Mouse (Mus musculus) left cerebral cortex, adult 11 months (tissue): ENCODE measurements at regions not wholly inside any gene's neighbourhood (a gene's known extent, or its start where the extent isn't known, plus 50 kb on each side); places are given as distances from the start of the nearest gene placed in this dataset.
"Not testable (repeated sequence)": the region's sequence is repeated elsewhere in the genome, so short reads cannot be mapped to it uniquely, and the experiment has no call there.

Experiments used
- DNase-seq: peaks from one replicate; pipeline ENCODE4 v3.0.0; 2022; ENCODE audit warnings: low spot score

- DNase-seq, result no peak
Measured at GRCm38 (mm10) chr1:47299311-47299710, 406.7 kb upstream of the Slc39a10 start.

GRCm38 (mm10) chr1:47285639-47286038 lies 393.0 kb upstream of the Slc39a10 start:
- DNase-seq, result no peak

- DNase-seq, result no peak
Measured at GRCm38 (mm10) chr1:47278321-47279020, 385.8 kb upstream of the Slc39a10 start.

GRCm38 (mm10) chr1:47277839-47278238 lies 385.2 kb upstream of the Slc39a10 start:
- DNase-seq, result peak; percentile 57

- DNase-seq, result no peak
Measured at GRCm38 (mm10) chr1:47272131-47272530, 379.5 kb upstream of the Slc39a10 start.

- DNase-seq, result no peak
Measured at GRCm38 (mm10) chr1:47263611-47264010, 371.0 kb upstream of the Slc39a10 start.

GRCm38 (mm10) chr1:47261505-47262130 lies 369.0 kb upstream of the Slc39a10 start:
- DNase-seq, result no peak

GRCm38 (mm10) chr1:47250706-47251105 lies 358.1 kb upstream of the Slc39a10 start:
- DNase-seq, result not testable (repeated sequence)

- DNase-seq, result no peak
Measured at GRCm38 (mm10) chr1:47217088-47217487, 324.4 kb upstream of the Slc39a10 start.

GRCm38 (mm10) chr1:47216419-47217002 lies 323.9 kb upstream of the Slc39a10 start:
- DNase-seq, result no peak

- DNase-seq, result no peak
Measured at GRCm38 (mm10) chr1:47213476-47213875, 320.8 kb upstream of the Slc39a10 start.

- peak; percentile 59 for DNase-seq
Measured at GRCm38 (mm10) chr1:47193001-47193400, 300.3 kb upstream of the Slc39a10 start.

- no peak for DNase-seq
Measured at GRCm38 (mm10) chr1:47164417-47164816, 271.8 kb upstream of the Slc39a10 start.

GRCm38 (mm10) chr1:47163808-47164410 lies 271.3 kb upstream of the Slc39a10 start:
- DNase-seq, result no peak

GRCm38 (mm10) chr1:47130031-47130430 lies 237.4 kb upstream of the Slc39a10 start:
- not testable (repeated sequence) for DNase-seq

GRCm38 (mm10) chr1:47119636-47120035 lies 227.0 kb upstream of the Slc39a10 start:
- peak; percentile 28 for DNase-seq

GRCm38 (mm10) chr1:47116681-47117080 lies 224.0 kb upstream of the Slc39a10 start:
- not testable (repeated sequence) for DNase-seq

- no peak for DNase-seq
Measured at GRCm38 (mm10) chr1:47112494-47112893, 219.8 kb upstream of the Slc39a10 start.

GRCm38 (mm10) chr1:47104055-47104454 lies 211.4 kb upstream of the Slc39a10 start:
- DNase-seq, result no peak

- DNase-seq, result peak; percentile 42
Measured at GRCm38 (mm10) chr1:47103321-47103988, 210.8 kb upstream of the Slc39a10 start.

GRCm38 (mm10) chr1:47097084-47097996 lies 204.7 kb upstream of the Slc39a10 start:
- DNase-seq, result no peak
